Mouse (Mus musculus): ENCODE results near the gene Krt12.

Gene Krt12

DNA sequence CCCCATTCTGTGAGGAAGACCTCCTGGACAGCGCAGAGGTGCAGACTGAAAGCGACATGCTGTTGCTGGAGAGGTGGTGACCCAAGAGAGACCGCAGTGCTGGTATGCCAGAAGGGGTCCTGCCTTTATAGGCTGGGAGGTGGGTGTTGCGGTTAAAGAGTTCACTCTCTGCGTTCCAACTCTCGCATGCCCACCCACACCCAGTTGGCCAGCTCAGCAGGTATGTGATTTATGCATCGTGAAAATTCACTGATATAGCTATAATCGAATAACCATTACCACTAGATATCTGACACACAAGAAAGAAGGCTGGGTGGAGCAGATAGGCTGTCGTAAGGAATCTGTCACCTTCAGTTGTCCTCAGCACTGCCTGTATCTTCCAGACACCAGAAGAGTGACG is at the start of gene Krt12:
Gene Krt12, minus strand, starts transcription at position 101 of the 400 bp plus-strand sequence.
- DNase-seq (ENCODE audit: low read depth, low spot score): no peak

DNA sequence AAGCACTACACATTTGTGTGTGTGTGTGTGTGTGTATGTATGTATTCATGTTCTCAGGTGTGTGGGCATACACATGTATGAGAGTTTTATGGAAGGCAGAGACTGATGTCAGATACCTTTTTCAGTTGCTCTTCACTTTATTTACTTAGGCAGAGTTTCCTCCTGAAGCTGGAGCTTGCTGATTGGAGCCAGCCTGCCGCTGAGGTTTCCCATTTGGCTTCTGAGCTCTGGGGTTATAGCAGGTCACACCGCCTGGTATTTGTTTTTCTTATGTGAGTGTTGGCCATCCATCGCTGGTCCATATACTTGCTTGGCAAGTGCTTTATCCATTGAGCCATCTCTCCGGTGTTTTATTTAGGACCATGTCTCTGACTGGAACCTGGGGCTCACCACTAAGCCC is 47.2 kb upstream of the Krt12 start:
- DNase-seq (ENCODE audit: low read depth, low spot score): no peak

GRCm38 (mm10) chr11:99468566-99468965 is 46.5 kb upstream of the Krt12 start:
- DNase-seq (ENCODE audit: low read depth, low spot score): no peak

- DNase-seq (ENCODE audit: low read depth, low spot score): no peak
These were observed 44.3 kb upstream of the Krt12 start for GRCm38 (mm10) chr11:99466316-99466715.

DNA sequence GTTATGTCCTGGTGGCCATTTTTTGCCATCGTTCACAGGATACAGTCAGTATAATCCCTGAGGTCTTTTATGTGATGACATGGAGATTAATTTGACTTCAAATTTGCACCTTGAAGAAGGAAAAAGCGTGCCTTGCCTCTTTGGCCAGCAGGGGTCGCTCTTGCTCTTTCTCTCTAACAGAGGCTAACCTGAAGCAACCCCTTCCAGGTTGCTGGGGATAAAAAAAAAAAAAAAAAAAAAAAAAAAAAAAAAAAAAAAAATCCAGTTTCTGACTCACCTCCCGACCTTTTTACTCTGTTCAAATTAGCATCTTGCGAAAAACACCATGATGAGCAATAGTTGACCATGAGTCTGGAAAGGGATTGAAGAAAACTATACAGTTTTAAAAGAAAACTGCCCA is 42.8 kb upstream of the Krt12 start:
- peak; percentile 80 for DNase-seq (ENCODE audit: low read depth, low spot score)

DNA sequence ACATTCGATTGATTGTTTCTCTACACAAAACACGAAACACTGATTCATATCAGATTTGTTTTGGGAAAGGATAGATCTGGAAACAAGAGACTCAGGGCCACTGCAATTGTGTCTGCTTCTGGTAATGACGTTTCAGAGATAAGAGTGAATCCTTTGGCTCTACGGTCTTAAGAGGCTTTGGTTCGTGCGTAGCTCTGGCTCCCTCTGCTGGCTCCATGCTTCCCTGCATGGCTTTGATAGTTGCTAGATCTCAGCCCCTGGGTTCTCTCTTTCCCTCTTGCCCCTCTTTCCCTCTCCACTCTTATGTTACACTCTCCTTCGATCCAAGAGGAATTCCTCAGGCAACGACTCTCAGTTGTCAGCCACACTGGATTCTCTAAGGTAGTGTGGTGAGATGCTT is 41.1 kb upstream of the Krt12 start:
- DNase-seq (ENCODE audit: low read depth, low spot score): peak; percentile 82

DNA sequence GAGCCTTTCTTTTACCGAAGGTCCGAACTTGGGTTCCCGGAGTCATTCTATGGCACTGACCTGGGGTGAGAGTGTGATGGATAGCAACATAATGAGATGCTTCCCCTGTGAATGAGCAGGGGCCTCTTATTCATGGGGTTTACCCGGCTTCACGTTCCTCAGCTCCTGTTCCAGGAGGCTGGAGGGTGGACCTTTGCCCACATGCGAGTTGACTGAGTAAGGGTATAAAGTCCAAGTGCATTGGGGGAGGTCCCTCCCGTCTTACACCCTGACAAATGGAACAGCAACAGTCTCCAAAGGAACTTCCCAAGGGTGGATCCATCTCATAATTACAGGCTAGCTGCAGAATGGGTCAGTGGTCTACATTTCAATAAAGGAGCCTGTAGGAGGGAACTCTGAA is 39.7 kb upstream of the Krt12 start:
- DNase-seq (ENCODE audit: low read depth, low spot score): no peak

DNA sequence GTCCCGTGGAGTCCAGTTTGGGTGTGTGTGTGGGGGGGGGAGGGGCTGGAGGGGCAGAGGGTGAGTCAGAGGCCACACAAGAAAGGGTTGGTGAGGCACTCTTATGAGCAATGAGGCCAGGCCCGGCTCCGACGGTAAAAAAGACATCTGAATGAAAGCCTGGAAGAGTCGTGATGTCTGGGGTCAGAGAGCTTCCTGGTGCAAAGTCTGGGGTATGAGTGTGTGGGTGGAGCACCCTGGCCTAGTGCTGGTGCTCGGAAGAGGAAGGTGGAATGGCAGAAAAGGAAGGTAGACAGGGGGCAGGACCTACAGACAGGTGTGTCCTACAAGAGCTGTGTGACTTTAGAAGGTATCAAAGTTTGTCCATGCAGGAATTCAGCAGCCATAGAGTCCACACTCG is 36.8 kb upstream of the Krt12 start:
- DNase-seq (ENCODE audit: low read depth, low spot score): no peak

DNA sequence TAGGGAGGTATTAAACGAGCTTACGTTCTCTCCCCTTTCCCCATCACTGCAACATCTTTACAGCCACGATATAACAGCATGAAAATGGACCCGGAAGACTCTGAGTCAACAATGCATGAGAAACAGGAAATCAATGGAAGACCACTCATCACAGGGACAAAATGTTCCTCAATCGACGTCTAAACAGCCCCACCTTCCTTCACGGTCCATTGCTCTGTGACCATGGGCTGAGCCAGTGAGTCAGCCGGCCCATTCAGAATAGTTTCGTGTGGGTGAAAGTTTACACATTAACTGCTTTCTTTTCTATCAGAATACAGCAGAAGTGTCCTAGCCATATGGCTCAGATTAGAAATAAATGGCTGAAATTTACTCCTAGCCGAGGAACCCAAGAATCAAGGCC is 32.7 kb upstream of the Krt12 start:
- DNase-seq (ENCODE audit: low read depth, low spot score): no peak

DNA sequence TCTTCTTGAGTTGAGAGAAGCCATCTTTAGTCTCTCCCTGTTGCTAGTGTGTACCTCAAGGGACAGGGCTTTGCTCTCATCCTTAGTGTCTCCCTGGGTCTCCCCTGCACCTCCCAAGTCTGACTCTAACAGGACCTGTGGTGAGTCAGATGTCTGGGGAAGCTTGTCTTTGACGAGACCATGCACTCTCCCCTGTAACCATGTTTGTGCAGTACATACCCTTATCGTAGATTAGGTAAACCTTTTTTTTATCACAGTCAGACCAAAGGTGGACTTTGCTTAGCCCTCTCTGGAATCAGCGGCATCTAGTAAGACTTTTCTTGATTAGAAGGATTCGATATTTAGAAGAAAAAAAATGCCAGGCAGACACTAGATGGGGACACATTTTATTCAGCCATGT is 32.0 kb upstream of the Krt12 start:
- no peak for DNase-seq (ENCODE audit: low read depth, low spot score)

- no peak for DNase-seq (ENCODE audit: low read depth, low spot score)
These were observed 26.7 kb upstream of the Krt12 start for GRCm38 (mm10) chr11:99448769-99449168.

GRCm38 (mm10) chr11:99441220-99441619 is 19.2 kb upstream of the Krt12 start:
- no peak for DNase-seq (ENCODE audit: low read depth, low spot score)

- DNase-seq (ENCODE audit: low read depth, low spot score): no peak
These were observed 17.4 kb upstream of the Krt12 start for GRCm38 (mm10) chr11:99439465-99439864.

GRCm38 (mm10) chr11:99437972-99438371 is 15.9 kb upstream of the Krt12 start, which contains the start of gene Krt20:
Krt20 (minus strand) TSS chr11:99438150.
- DNase-seq (ENCODE audit: low read depth, low spot score): no peak

DNA sequence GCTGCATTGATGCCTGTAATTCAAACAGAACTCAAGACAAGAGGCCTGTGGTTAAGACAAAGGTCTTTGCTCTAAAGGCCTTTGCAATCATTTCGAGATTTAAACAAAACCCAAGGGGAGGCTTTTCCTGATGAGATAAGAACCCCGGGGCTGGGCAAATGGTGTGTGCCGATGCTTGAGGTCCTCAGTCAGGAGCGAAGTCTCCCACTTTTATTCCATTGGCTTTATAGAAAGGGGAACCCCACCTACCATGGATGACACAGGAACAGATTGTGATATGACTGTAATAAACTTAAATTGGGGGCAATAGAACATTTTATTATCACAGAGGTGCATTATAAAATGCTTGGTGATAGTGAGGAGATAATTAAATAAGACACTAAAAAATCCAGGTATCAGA is 14.6 kb upstream of the Krt12 start:
- DNase-seq (ENCODE audit: low read depth, low spot score): no peak

- DNase-seq (ENCODE audit: low read depth, low spot score): peak; percentile 16
These were observed 8.6 kb upstream of the Krt12 start for GRCm38 (mm10) chr11:99430670-99431069.

GRCm38 (mm10) chr11:99420586-99420985 is 1.5 kb downstream of the Krt12 start:
- DNase-seq (ENCODE audit: low read depth, low spot score): no peak

DNA sequence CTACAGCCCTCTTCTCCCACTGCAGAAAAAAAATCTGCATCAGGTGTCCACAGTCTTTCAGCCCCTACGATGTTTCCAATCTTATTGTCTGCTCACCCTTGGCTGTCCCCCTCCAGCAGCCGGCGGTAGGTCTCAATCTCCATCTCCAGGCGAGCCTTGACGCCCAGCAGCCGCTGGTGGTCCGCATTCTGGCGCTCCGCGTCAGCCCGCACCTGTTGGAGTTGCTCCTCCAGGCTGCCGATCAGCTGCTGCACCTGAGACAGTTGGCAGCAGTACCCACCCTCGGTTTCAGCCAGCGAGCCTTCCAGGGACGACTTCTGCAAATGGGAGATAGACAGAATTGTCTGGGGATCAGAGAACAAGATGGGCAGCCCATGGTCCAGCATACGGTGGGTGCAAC is 4.2 kb downstream of the Krt12 start:
- no peak for DNase-seq (ENCODE audit: low read depth, low spot score)

- no peak for DNase-seq (ENCODE audit: low read depth, low spot score)
These were observed 5.2 kb downstream of the Krt12 start for GRCm38 (mm10) chr11:99416902-99417301.

- DNase-seq (ENCODE audit: low read depth, low spot score): no peak
These were observed 7.5 kb downstream of the Krt12 start for GRCm38 (mm10) chr11:99414463-99415147.

GRCm38 (mm10) chr11:99413247-99413646 is 8.8 kb downstream of the Krt12 start:
- DNase-seq (ENCODE audit: low read depth, low spot score): peak; percentile 51

- DNase-seq (ENCODE audit: low read depth, low spot score): no peak
These were observed 15.9 kb downstream of the Krt12 start for GRCm38 (mm10) chr11:99406186-99406585.

DNA sequence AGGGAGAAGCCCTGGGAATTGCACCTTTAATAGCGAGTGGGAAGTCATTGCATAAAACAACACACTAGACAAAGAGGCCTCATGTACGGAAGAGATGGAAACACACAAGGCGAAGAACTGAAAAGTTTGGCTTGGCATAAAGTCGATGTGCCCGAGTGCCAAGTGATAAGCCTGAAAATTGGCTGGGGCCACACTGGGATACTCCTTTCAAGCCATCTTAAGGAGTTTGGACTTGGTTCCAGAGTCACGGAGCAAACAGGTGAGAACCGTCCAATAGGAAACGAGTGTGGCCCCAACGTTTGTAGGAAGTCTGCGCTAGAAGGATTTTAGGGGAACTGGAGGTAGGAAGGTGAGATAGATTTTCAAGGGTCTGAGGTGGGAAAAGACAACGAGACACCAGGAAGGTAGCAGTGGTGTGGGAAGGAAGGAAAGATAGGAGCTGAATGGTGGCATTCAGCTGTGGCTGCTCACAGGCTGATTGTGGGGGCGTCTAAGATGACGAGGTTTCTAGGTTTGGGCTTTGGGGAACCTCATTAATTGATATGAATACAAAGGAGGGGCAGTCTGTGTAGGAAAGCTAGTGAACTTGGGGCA is 22.0 kb downstream of the Krt12 start:
- DNase-seq (ENCODE audit: low read depth, low spot score): no peak

DNA sequence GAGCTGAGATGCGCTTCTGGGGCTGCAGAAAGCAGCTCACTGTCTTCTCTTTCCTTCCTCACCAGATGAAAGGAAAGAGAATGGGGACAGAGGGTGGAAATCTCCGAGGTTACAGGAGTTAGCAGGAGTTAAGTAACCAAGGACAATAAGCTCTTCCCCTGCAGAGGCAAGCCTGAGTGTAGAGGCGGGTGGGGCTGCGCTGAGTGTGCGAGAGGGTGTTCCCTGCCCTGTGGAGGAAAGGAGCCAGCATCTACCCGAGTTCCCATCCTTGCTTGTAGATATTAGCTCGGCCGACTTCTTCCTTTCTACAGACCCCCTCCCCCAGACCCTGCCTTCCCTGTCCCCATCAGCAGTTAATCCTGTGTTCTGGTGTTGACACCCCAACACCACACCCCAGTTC is 23.2 kb downstream of the Krt12 start:
- no peak for DNase-seq (ENCODE audit: low read depth, low spot score)

All from CD4-positive, CD25-positive, alpha-beta regulatory T cell, adult 2 months (primary cell).